Mouse (Mus musculus) stomach, embryonic 16.5 days (tissue): ENCODE results near the gene Slc23a2. TPM values are rescaled to one million over a fixed set of nuclear protein-coding genes. Genes with fewer than 3 reads are reported as not detected.

Experiments
- ATAC-seq: fragments of 200-750 bp; cut with Nextera tagmentation; 2 replicates; pipeline ENCODE4 v1.8.0; 2017; ENCODE audit warnings: moderate number of reproducible peaks, moderate TSS enrichment; ENCODE audit not compliant: insufficient read depth, low FRiP score
- H3K27ac ChIP-seq: fragments of 300-500 bp; sonication (generic); 2 replicates; pipeline ENCODE4 v1.5.1; 2014; ENCODE audit warnings: low read length
- H3K27me3 ChIP-seq: fragments of 300-500 bp; sonication (generic); 2 replicates; pipeline ENCODE4 v1.6.1; 2014; ENCODE audit warnings: low read length, control low read depth, mixed read lengths; ENCODE audit not compliant: control insufficient read depth, insufficient read depth
- H3K36me3 ChIP-seq: fragments of 300-500 bp; sonication (generic); 2 replicates; pipeline ENCODE4 v1.6.1; 2014; ENCODE audit warnings: low read length; ENCODE audit not compliant: control insufficient read depth, insufficient read depth
- H3K4me1 ChIP-seq: fragments of 300-500 bp; sonication (generic); 2 replicates; pipeline ENCODE4 v1.6.1; 2014; ENCODE audit warnings: low read length, control low read depth, mixed read lengths; ENCODE audit not compliant: control insufficient read depth, insufficient read depth
- H3K4me2 ChIP-seq: fragments of 300-500 bp; sonication (generic); 2 replicates; pipeline ENCODE4 v1.6.1; 2014; ENCODE audit warnings: low read depth, low read length, mixed read lengths
- H3K4me3 ChIP-seq: fragments of 300-500 bp; sonication (generic); replicated peaks from 2 replicates; pipeline ENCODE4 v1.5.1; 2014; ENCODE audit warnings: mild to moderate bottlenecking, low read length
- H3K9ac ChIP-seq: fragments of 300-500 bp; sonication (generic); 2 replicates; pipeline ENCODE4 v1.6.1; 2014; ENCODE audit warnings: low read length
- H3K9me3 ChIP-seq: fragments of 300-500 bp; sonication (generic); replicated peaks from 2 replicates; pipeline ENCODE4 v1.6.1; 2016; ENCODE audit warnings: low read length, control low read depth; ENCODE audit not compliant: control insufficient read depth
- WGBS: fragments of 180-500 bp; shearing (Covaris S2); extraction: QIAGEN DNeasy Blood & Tissue Kit; methylation state at CpG from one replicate; pipeline ENCODE4 v1.1.7; 2014; 5-methylcytosine and 5-hydroxymethylcytosine counted together
- polyA plus RNA-seq: library from polyadenylated mRNA; unstranded; fragments of >200 nt; fragmentation: Nextera tagmentation; extraction: Ambion mirVana; gene quantifications from 2 replicates; pipeline ENCODE4 v1.2.1, GENCODE M21; 2015

Gene Slc23a2
- polyA plus RNA-seq, 1 experiment from 2014 or later, result 12.1 TPM

DNA sequence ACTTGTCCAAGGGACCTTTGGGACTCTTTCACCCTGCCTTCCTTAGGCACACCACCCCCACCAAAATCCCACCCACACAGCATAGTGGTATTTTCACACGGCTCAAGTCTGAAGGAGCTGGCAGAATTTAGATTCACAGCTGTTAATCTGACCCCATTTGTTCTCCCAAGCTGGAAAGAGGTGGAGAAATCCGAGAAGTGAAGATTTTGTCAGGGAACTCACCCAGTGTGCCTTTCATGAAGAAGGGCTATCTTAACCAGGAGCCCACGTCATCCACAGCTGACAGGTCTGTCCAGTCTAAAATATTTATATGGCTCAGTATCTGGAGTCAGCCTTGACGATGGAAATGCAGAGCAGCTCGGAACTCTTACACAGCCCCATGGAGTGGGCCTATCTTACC is 108.6 kb downstream of the Slc23a2 start:
- no peak overlapping the region for H3K27ac ChIP-seq
- 66% methylated on average over 5 of the region's 5 CpGs for WGBS
- no peaks in the 10 kb centered on the region for H3K9me3 ChIP-seq
- H3K4me2 ChIP-seq, result no peak overlapping the region
- no peak overlapping the region for H3K9ac ChIP-seq
- no peaks in the 10 kb centered on the region for H3K27me3 ChIP-seq
- no peak for ATAC-seq
- no peaks in the 10 kb centered on the region for H3K36me3 ChIP-seq
- H3K4me1 ChIP-seq, result peaks cover 5% of the 10 kb centered on the region; the same call in 1 of the 2 replicates
- no peak overlapping the region for H3K4me3 ChIP-seq

DNA sequence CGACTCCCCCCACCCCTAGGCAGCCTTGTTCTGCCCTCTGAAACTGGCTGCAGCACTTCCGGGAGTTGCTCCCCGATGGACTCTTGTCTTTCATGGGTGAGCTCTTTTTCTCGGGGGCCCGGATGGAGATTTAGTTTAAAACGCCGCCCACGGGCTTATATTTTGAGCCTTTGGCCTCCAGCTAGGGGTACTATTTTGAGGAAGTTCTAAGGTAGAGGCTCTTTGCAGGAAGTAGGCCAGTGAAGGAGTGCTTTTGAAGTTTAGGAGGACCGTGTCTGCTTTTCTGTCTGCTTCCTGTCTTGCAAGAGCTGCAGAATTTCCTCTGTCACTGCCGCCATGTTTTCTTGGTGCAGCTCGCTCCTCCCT is 109.5 kb downstream of the Slc23a2 start:
- H3K36me3 ChIP-seq, result no peaks in the 10 kb centered on the region
- WGBS, result 77% methylated on average over 11 of the region's 11 CpGs
- peaks cover 13% of the 10 kb centered on the region for H3K4me1 ChIP-seq
- H3K27me3 ChIP-seq, result no peaks in the 10 kb centered on the region
- no peaks in the 10 kb centered on the region for H3K9me3 ChIP-seq
- H3K27ac ChIP-seq, result peak overlapping the region; percentile 18; the same call in 1 of the 2 replicates
- H3K9ac ChIP-seq, result no peak overlapping the region
- no peak for ATAC-seq
- no peak overlapping the region for H3K4me3 ChIP-seq
- no peak overlapping the region for H3K4me2 ChIP-seq

- H3K4me1 ChIP-seq, result peaks cover 16% of the 10 kb centered on the region
- no peak overlapping the region for H3K9ac ChIP-seq
- no peak for ATAC-seq
- no peak overlapping the region for H3K4me2 ChIP-seq
- no peaks in the 10 kb centered on the region for H3K9me3 ChIP-seq
- H3K4me3 ChIP-seq, result no peak overlapping the region
- H3K36me3 ChIP-seq, result no peaks in the 10 kb centered on the region
- 77% methylated on average over 4 of the region's 4 CpGs for WGBS
- peak overlapping the region; percentile 18; the same call in 1 of the 2 replicates for H3K27ac ChIP-seq
- no peaks in the 10 kb centered on the region for H3K27me3 ChIP-seq
These were observed 110.1 kb downstream of the Slc23a2 start for GRCm38 (mm10) chr2:132034590-132035469.

DNA sequence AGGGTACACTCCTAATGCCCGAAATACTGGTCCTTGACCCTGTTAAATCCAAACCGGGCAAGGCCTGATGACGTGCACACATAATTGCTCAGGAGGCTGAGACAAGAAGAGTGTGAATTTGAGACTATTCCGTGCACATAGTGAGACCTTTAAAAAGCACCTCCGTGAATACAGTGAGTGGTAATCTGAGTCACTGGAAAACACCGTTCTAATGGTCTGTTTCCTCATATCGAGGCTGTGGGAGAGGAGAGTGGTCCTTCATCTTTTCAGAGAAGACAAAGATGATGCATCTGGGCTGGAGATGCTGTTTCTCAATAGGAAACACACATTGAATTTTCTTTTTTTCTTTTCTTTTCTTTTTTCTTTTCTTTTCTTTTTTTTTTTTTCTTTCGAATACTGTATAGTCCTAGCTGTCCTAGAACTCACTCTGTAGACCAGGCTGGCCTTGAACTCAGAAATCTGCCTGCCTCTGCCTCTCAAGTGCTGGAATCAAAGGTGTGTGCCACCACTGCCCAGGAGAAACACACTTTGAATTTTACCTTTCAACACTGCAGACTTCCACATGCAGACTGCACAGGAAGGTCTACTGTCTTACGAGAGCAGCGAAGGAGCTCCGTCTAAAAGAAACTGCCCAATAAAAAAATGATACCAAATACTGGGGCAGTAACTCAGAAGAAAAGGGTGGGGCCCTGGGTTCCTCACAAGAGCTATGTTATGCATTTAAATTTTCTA is 113.4 kb downstream of the Slc23a2 start:
- WGBS, result 76% methylated on average over 11 of the region's 11 CpGs
- Histone ChIP-seq H3K36me3 (no peaks in the 10 kb centered on the region), H3K4me2 (peak overlapping the region; percentile 88; the same call in 1 of the 2 replicates), H3K4me1 (peaks cover 23% of the 10 kb centered on the region), H3K4me3 (no peak overlapping the region), H3K9ac (0 out of 2 replicates have a peak overlapping the region, but pooled peaks have one; percentile 71), H3K9me3 (no peaks in the 10 kb centered on the region), H3K27me3 (peaks cover 8% of the 10 kb centered on the region; the same call in 1 of the 2 replicates), H3K27ac (peak overlapping the region; percentile 92)
- ATAC-seq, result no peak

- peak overlapping the region; percentile 88 for H3K4me2 ChIP-seq
- peak overlapping the region; percentile 92 for H3K27ac ChIP-seq
- peak; percentile 8 for ATAC-seq
- no peaks in the 10 kb centered on the region for H3K36me3 ChIP-seq
- H3K9ac ChIP-seq, result peak overlapping the region; percentile 71
- H3K27me3 ChIP-seq, result peaks cover 8% of the 10 kb centered on the region; the same call in 1 of the 2 replicates
- peaks cover 23% of the 10 kb centered on the region for H3K4me1 ChIP-seq
- peak overlapping the region; percentile 56 for H3K4me3 ChIP-seq
- no peaks in the 10 kb centered on the region for H3K9me3 ChIP-seq
- 19% methylated on average over 23 of the region's 23 CpGs for WGBS
These were observed 114.2 kb downstream of the Slc23a2 start for GRCm38 (mm10) chr2:132030418-132031363.

GRCm38 (mm10) chr2:132029646-132030417 is 115.1 kb downstream of the Slc23a2 start, which contains the start of gene Rassf2:
Gene Rassf2, minus strand, starts transcription at chr2:132030258.
- under 1% methylated on average over 45 of the region's 48 CpGs for WGBS
- peak; percentile 91 for ATAC-seq
- Histone ChIP-seq H3K4me3 (peak within 1 kb of the TSS; percentile 56), H3K9ac (peak within 1 kb of the TSS; percentile 71), H3K36me3 (no peaks in the 10 kb centered on the region), H3K27me3 (peaks cover 8% of the 10 kb centered on the region; the same call in 1 of the 2 replicates), H3K4me1 (peaks cover 20% of the 10 kb centered on the region), H3K4me2 (peak within 1 kb of the TSS; percentile 88), H3K9me3 (no peaks in the 10 kb centered on the region), H3K27ac (peak within 1 kb of the TSS; percentile 92)

DNA sequence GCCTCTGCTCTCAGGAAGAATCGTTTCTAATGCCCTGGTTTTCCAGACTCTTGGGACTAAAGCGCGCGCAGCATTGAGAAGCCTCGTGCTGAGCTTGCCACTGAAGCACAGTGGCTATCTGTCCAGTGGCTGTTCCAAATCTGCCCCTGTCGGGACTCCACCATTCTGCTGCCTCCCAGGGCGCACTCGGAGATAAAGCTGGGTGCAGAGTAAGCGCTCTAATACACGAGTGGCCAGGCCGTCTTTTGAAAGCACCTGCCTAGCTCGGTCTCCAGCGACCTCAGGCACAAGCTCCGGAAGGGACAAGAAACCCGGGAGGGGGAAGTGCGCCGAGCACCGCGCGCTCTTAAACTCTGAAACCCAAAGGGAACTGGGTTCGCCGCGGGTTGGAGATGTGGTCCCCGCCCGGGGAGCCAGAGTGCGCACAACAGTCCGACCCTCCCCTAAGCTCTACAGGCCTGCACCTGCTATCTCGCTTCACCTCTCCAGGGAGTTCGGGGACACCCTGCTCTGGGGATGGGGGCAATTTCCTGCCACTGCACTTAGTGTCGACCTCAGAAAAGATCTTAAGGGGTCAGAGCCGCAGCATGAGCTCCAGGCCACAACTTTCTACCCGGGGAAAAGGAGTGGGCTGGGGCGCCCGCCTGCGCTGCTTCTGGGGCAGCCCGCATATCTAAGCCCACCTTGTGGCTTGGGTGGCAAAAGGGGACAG is 115.9 kb downstream of the Slc23a2 start:
- Histone ChIP-seq H3K9me3 (no peaks in the 10 kb centered on the region), H3K4me3 (peak overlapping the region; percentile 56), H3K4me2 (peak overlapping the region; percentile 88), H3K27me3 (peaks cover 8% of the 10 kb centered on the region; the same call in 1 of the 2 replicates), H3K4me1 (peaks cover 20% of the 10 kb centered on the region), H3K9ac (peak overlapping the region; percentile 71), H3K27ac (peak overlapping the region; percentile 61), H3K36me3 (no peaks in the 10 kb centered on the region)
- peak; percentile 18; the same call in 1 of the 2 replicates for ATAC-seq
- 2% methylated on average over 36 of the region's 36 CpGs for whole genome bisulfite sequencing
